ENCODE assay signal across 12 mouse cellular contexts in the genomic region with DNA sequence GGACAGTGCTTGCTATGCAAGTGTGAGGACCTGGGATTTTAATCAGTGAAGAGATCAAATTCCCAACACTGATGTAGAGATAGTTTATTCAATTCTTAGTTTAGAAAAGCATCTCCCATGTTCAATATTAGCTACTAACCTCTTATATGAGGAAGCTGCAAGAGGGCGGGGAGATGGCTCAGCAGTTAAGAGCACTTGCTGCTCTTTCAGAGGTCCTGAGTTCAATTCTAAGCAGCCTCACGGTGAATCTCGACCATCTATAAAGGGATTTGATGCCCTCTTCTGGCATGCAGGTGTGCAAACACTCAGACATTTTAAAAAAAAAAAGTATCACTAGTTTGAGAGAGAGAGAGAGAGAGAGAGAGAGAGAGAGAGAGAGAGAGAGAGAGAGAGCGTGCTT. TPM values are rescaled to one million over a fixed set of nuclear protein-coding genes. Genes with fewer than 3 reads are reported as not detected.
DNase-seq lines count a peak whose midpoint lies in the region; ATAC-seq and TF ChIP-seq lines count a peak whose summit lies in the region.
"Had no signal": no experiment of that assay in that cellular context is flagged by ENCODE, and none has a peak within 500 bp of the region (broad histone marks: within the 10 kb centered on the region; RNA-seq: fewer than 3 reads in every experiment).

No protein-coding gene starts in this region.

- TF ChIP-seq CTCF in heart, adult 2 months (IDR thresholded peaks at IDR 0.05): peak; percentile 48
- TF ChIP-seq CTCF in lung, embryonic 14.5 days (IDR thresholded peaks at IDR 0.05; ENCODE audit: low read depth): peak; percentile 30

- no peak overlapping the region for H3K4me3 ChIP-seq in heart, adult 2 months
- H3K4me3 ChIP-seq in lung, embryonic 14.5 days (ENCODE audit: low read depth, low read length): no peak overlapping the region
- H3K4me3 ChIP-seq in ES-E14 (ENCODE audit: insufficient read depth in 1 of 2, low read depth in 1 of 2, low read length in 2 of 2, poor library complexity in 1 of 2, severe bottlenecking in 1 of 2): no peak overlapping the region
- no peak overlapping the region for H3K4me3 ChIP-seq in limb, embryonic 13.5 days
- H3K4me3 ChIP-seq: hindbrain, embryonic 12.5 days; liver, embryonic 15.5 days had no signal

- H3K27ac ChIP-seq in heart, adult 2 months: no peak overlapping the region
- no peak overlapping the region for H3K27ac ChIP-seq in lung, embryonic 14.5 days (ENCODE audit: low read depth)
- H3K27ac ChIP-seq in ES-E14 (ENCODE audit: insufficient read depth, low read depth, low read length, poor library complexity, severe bottlenecking): no peak overlapping the region
- H3K27ac ChIP-seq in limb, embryonic 13.5 days: peak overlapping the region; percentile 67; the same call in 1 of the 2 replicates
- H3K27ac ChIP-seq: hindbrain, embryonic 12.5 days; liver, embryonic 15.5 days had no signal

- no peaks in the 10 kb centered on the region for H3K27me3 ChIP-seq in heart, adult 2 months (ENCODE audit: control insufficient read depth, insufficient read depth, low read length)
- no peaks in the 10 kb centered on the region for H3K27me3 ChIP-seq in lung, embryonic 14.5 days (ENCODE audit: insufficient read depth, low read length)
- no peaks in the 10 kb centered on the region for H3K27me3 ChIP-seq in limb, embryonic 13.5 days
- H3K27me3 ChIP-seq: hindbrain, embryonic 12.5 days had no signal

- no peak overlapping the region for H3K9ac ChIP-seq in heart, adult 2 months (ENCODE audit: low read depth, low read length)
- H3K9ac ChIP-seq in lung, embryonic 14.5 days: no peak overlapping the region
- H3K9ac ChIP-seq in ES-E14 (ENCODE audit: insufficient read depth, low read depth, low read length, poor library complexity, severe bottlenecking): no peak overlapping the region
- H3K9ac ChIP-seq in limb, embryonic 13.5 days: no peak overlapping the region
- H3K9ac ChIP-seq: hindbrain, embryonic 12.5 days; liver, embryonic 15.5 days had no signal

- DNase-seq in heart, adult 2 months: no peak
- no peak for DNase-seq in heart, postnatal 14 days
- no peak for DNase-seq in lung, embryonic 14.5 days
- no peak for DNase-seq in lung, postnatal 10 days
- DNase-seq in ES-E14 (ENCODE audit: low read depth, low spot score): no peak
- DNase-seq in gastrocnemius, postnatal 25 days: no peak
- no peak for DNase-seq in urinary bladder, adult 18-20 months (ENCODE audit: low spot score in 2 of 2)
- DNase-seq: cerebellum, postnatal 36 days; gastrocnemius, postnatal 14 days had no signal

- no peaks in the 10 kb centered on the region for H3K79me2 ChIP-seq in heart, adult 2 months (replicated peaks; ENCODE audit: control insufficient read depth, insufficient read depth, low read length)

- peaks cover 1% of the 10 kb centered on the region for H3K4me1 ChIP-seq in heart, adult 2 months (ENCODE audit: control insufficient read depth, insufficient read depth, low read length)
- no peaks in the 10 kb centered on the region for H3K4me1 ChIP-seq in lung, embryonic 14.5 days (ENCODE audit: insufficient read depth)
- no peaks in the 10 kb centered on the region for H3K4me1 ChIP-seq in ES-E14 (ENCODE audit: control insufficient read depth in 2 of 2, insufficient read depth in 2 of 2, low read length in 2 of 2, poor library complexity in 1 of 2)
- peaks cover 20% of the 10 kb centered on the region for H3K4me1 ChIP-seq in limb, embryonic 13.5 days
- H3K4me1 ChIP-seq: hindbrain, embryonic 12.5 days had no signal

- H3K36me3 ChIP-seq in heart, adult 2 months (ENCODE audit: control insufficient read depth, insufficient read depth, low read length): no peaks in the 10 kb centered on the region
- H3K36me3 ChIP-seq in lung, embryonic 14.5 days (ENCODE audit: insufficient read depth): no peaks in the 10 kb centered on the region
- no peaks in the 10 kb centered on the region for H3K36me3 ChIP-seq in ES-E14 (ENCODE audit: control insufficient read depth, insufficient read depth, low read length, poor library complexity, severe bottlenecking)
- H3K36me3 ChIP-seq in limb, embryonic 13.5 days: no peaks in the 10 kb centered on the region
- H3K36me3 ChIP-seq: hindbrain, embryonic 12.5 days; liver, embryonic 15.5 days had no signal

- intact Hi-C loops in heart, adult 2 months (cut with DNase I): loop anchor here (5.0 kb wide), 1 partner anchor 104 kb away; the partner anchor contains the start of gene Pm20d2
- intact Hi-C loops in heart, postnatal 14 days (cut with DNase I): no loop called here

- no peaks in the 10 kb centered on the region for H3K9me3 ChIP-seq in lung, embryonic 14.5 days (ENCODE audit: low read depth, low read length)
- H3K9me3 ChIP-seq in ES-E14 (ENCODE audit: control insufficient read depth, insufficient read depth, low read depth, low read length): no peaks in the 10 kb centered on the region
- H3K9me3 ChIP-seq in limb, embryonic 13.5 days: no peaks in the 10 kb centered on the region
- H3K9me3 ChIP-seq: hindbrain, embryonic 12.5 days; liver, embryonic 15.5 days had no signal

- no peak overlapping the region for H3K4me2 ChIP-seq in lung, embryonic 14.5 days
- H3K4me2 ChIP-seq in limb, embryonic 13.5 days (replicated peaks): no peak overlapping the region
- H3K4me2 ChIP-seq: hindbrain, embryonic 12.5 days; liver, embryonic 15.5 days had no signal

- no peak for TF ChIP-seq EP300 in heart, adult 2 months (IDR thresholded peaks at IDR 0.05; ENCODE audit: insufficient read depth, low read depth, low read length)

- in situ Hi-C loops in ES-E14 (cut with MboI; ENCODE audit: low sequenced_read_pairs in 2 of 2, unreplicated experiment in 2 of 2): loop anchor here (10.0 to 25.0 kb wide), 2 partner anchors 154 to 156 kb away; partner anchors contain the start of gene Gabrr1 (in 2 of the 2)

- TF ChIP-seq POLR2A in heart, adult 2 months (IDR thresholded peaks at IDR 0.05; ENCODE audit: insufficient read depth, low read depth, low read length): no peak

- WGBS in heart, adult 2 months: 60% methylated on average over 4 of the region's 4 CpGs
- WGBS in lung, embryonic 14.5 days: 44% methylated on average over 4 of the region's 4 CpGs
- WGBS in limb, embryonic 13.5 days: 61% methylated on average over 4 of the region's 4 CpGs

- ATAC-seq in lung, embryonic 14.5 days (ENCODE audit: insufficient read depth): no peak
- no peak for ATAC-seq in limb, embryonic 13.5 days (ENCODE audit: low FRiP score, low read depth)

TF ChIP-seq in ES-E14, 5 proteins besides CTCF, POLR2A, EP300 and RAD21:
- TF ChIP-seq HCFC1 (IDR thresholded peaks at IDR 0.05; ENCODE audit: borderline replicate concordance, insufficient read depth, low read length) (no peak), ZNF384 (IDR thresholded peaks at IDR 0.05; ENCODE audit: low read depth, low read length) (0 out of 2 replicates have a peak, but pooled peaks have one; percentile 38), MAFK (IDR thresholded peaks at IDR 0.05; ENCODE audit: insufficient read depth, low read depth, low read length) (no peak)

RNA-seq across cellular contexts. Expression of gene Pnrc1, which starts 0.9 kb away (rescaled TPM):
- total RNA-seq in heart, adult 2 months (2021): 100 to 1,000 TPM; 151 to 170 TPM
- 39.8 and 40.5 TPM in 2 replicates for polyA plus RNA-seq in heart, adult 2 months (2012; rRNA removed)
- 100 to 1,000 TPM; 133 to 143 TPM for total RNA-seq in heart, postnatal 14 days (2021)
- polyA plus RNA-seq in lung, embryonic 14.5 days (2014; fragmentation: Nextera tagmentation; extraction: Ambion mirVana): 123 and 127 TPM in 2 replicates
- 25.8 and 26.7 TPM in 2 replicates for total RNA-seq in ES-E14 (2012; rRNA removed)
- polyA plus RNA-seq in limb, embryonic 13.5 days (2015; fragmentation: Nextera tagmentation; extraction: Ambion mirVana): 97.7 and 98.0 TPM in 2 replicates
- 100 to 1,000 TPM; 132 to 145 TPM for total RNA-seq in gastrocnemius, postnatal 25 days (2021)

RNA-seq across cellular contexts. Expression of gene Rngtt, which starts 19.2 kb away (rescaled TPM):
- total RNA-seq in heart, adult 2 months (2021): 10 to 100 TPM in 1 of 2 experiments, 1 to 10 TPM in 1; 8.9 to 10.9 TPM
- 2.9 and 3.9 TPM in 2 replicates for polyA plus RNA-seq in heart, adult 2 months (2012; rRNA removed)
- total RNA-seq in heart, postnatal 14 days (2021): 10 to 100 TPM; 11.2 to 12.1 TPM
- 23.9 and 27.4 TPM in 2 replicates for polyA plus RNA-seq in lung, embryonic 14.5 days (2014; fragmentation: Nextera tagmentation; extraction: Ambion mirVana)
- total RNA-seq in ES-E14 (2012; rRNA removed): 23.5 and 25.4 TPM in 2 replicates
- 27.0 and 29.9 TPM in 2 replicates for polyA plus RNA-seq in limb, embryonic 13.5 days (2015; fragmentation: Nextera tagmentation; extraction: Ambion mirVana)
- total RNA-seq in gastrocnemius, postnatal 25 days (2021): 1 to 10 TPM; 6.3 to 8.6 TPM
